In the genomic region with DNA sequence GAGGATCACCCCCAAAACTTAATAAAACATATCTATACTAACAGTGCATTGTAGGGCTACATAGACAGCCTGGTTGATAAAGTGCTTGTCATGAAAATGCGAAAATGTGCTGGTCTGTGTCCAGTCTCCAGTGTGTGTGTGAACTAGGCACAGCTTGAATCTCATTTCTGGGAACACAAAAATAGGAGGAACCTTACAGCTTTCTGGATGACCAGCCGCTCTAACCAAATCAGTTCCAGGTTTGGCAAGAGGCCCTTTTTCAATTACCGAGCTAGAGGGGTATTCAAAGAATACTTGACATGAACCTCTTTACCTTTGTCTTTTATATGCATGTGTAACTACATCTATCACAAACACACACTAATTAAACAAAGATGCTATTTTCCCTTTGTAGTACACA, we compare ENCODE assay signal across 22 mouse cellular contexts.
DNase-seq lines count a peak whose midpoint lies in the region; ATAC-seq lines count a peak whose summit lies in the region.
"Had no signal": no experiment of that assay in that cellular context is flagged by ENCODE, and none has a peak within 500 bp of the region (broad histone marks: within the 10 kb centered on the region; RNA-seq: fewer than 3 reads in every experiment).

No protein-coding gene starts in this region.

- peak; percentile 78 to 82 for DNase-seq in cerebellum, postnatal 10 days
- DNase-seq in cerebellum, adult 11 months = no peak
- DNase-seq in forebrain, embryonic 10.5 days (ENCODE audit: extremely low spot score, low spot score) = no peak
- DNase-seq in left cerebral cortex, postnatal 4 days = peak; percentile 24
- no peak for DNase-seq in left cerebral cortex, adult 18-20 months (ENCODE audit: low spot score in 2 of 2)
- DNase-seq: adrenal gland, adult 8-10 months; adrenal gland, postnatal 25 days; cerebellum, adult 2 months; gastrocnemius, postnatal 25 days; heart, adult 18-20 months; heart, postnatal 10 days; heart, postnatal 36 days; kidney, adult 2 months had no signal

- no peak overlapping the region for H3K27ac ChIP-seq in forebrain, embryonic 13.5 days
- no peak overlapping the region for H3K27ac ChIP-seq in forebrain, embryonic 12.5 days
- H3K27ac ChIP-seq in forebrain, embryonic 16.5 days (ENCODE audit: low read length) = no peak overlapping the region
- H3K27ac ChIP-seq in forebrain, embryonic 10.5 days = no peak overlapping the region
- H3K27ac ChIP-seq: heart, embryonic 15.5 days; hindbrain, embryonic 10.5 days; hindbrain, embryonic 13.5 days had no signal

- H3K9me3 ChIP-seq in forebrain, embryonic 13.5 days (replicated peaks) = no peaks in the 10 kb centered on the region
- H3K9me3 ChIP-seq in forebrain, embryonic 12.5 days = no peaks in the 10 kb centered on the region
- no peaks in the 10 kb centered on the region for H3K9me3 ChIP-seq in forebrain, embryonic 16.5 days (ENCODE audit: control insufficient read depth, low read length)
- H3K9me3 ChIP-seq in forebrain, embryonic 10.5 days = no peaks in the 10 kb centered on the region
- H3K9me3 ChIP-seq: heart, embryonic 12.5 days; heart, embryonic 15.5 days; hindbrain, embryonic 10.5 days; hindbrain, embryonic 13.5 days had no signal

- 0 out of 2 replicates have a peak, but pooled peaks have one; percentile 27 for ATAC-seq in forebrain, embryonic 13.5 days
- no peak for ATAC-seq in forebrain, embryonic 12.5 days (ENCODE audit: low FRiP score)
- ATAC-seq in forebrain, embryonic 16.5 days = peak; percentile 70
- ATAC-seq: activated CD4-positive, CD25-positive, alpha-beta regulatory T cell, adult 4 months; intestine, postnatal 0 days had no signal

- H3K4me2 ChIP-seq in forebrain, embryonic 13.5 days = no peak overlapping the region
- H3K4me2 ChIP-seq in forebrain, embryonic 12.5 days = no peak overlapping the region
- no peak overlapping the region for H3K4me2 ChIP-seq in forebrain, embryonic 16.5 days (ENCODE audit: low read length)
- H3K4me2 ChIP-seq: heart, embryonic 12.5 days; heart, embryonic 15.5 days; hindbrain, embryonic 13.5 days had no signal

- no peak overlapping the region for H3K9ac ChIP-seq in forebrain, embryonic 13.5 days
- no peak overlapping the region for H3K9ac ChIP-seq in forebrain, embryonic 12.5 days
- H3K9ac ChIP-seq in forebrain, embryonic 16.5 days (replicated peaks; ENCODE audit: low read depth, low read length) = no peak overlapping the region
- H3K9ac ChIP-seq: heart, embryonic 12.5 days; heart, embryonic 15.5 days; hindbrain, embryonic 13.5 days had no signal

- no peaks in the 10 kb centered on the region for H3K36me3 ChIP-seq in forebrain, embryonic 13.5 days (ENCODE audit: poor library complexity, severe bottlenecking)
- no peaks in the 10 kb centered on the region for H3K36me3 ChIP-seq in forebrain, embryonic 12.5 days (replicated peaks)
- no peaks in the 10 kb centered on the region for H3K36me3 ChIP-seq in forebrain, embryonic 16.5 days (ENCODE audit: control insufficient read depth, insufficient read depth)
- H3K36me3 ChIP-seq in forebrain, embryonic 10.5 days (replicated peaks) = no peaks in the 10 kb centered on the region
- H3K36me3 ChIP-seq: heart, embryonic 12.5 days; heart, embryonic 15.5 days; hindbrain, embryonic 10.5 days; hindbrain, embryonic 13.5 days had no signal

- no peaks in the 10 kb centered on the region for H3K27me3 ChIP-seq in forebrain, embryonic 13.5 days
- H3K27me3 ChIP-seq in forebrain, embryonic 12.5 days = no peaks in the 10 kb centered on the region
- no peaks in the 10 kb centered on the region for H3K27me3 ChIP-seq in forebrain, embryonic 16.5 days (replicated peaks; ENCODE audit: control insufficient read depth, insufficient read depth, low read length)
- no peaks in the 10 kb centered on the region for H3K27me3 ChIP-seq in forebrain, embryonic 10.5 days (ENCODE audit: poor library complexity, severe bottlenecking)
- H3K27me3 ChIP-seq: heart, embryonic 12.5 days; heart, embryonic 15.5 days; hindbrain, embryonic 13.5 days had no signal

- no peak overlapping the region for H3K4me3 ChIP-seq in forebrain, embryonic 13.5 days
- H3K4me3 ChIP-seq in forebrain, embryonic 12.5 days (replicated peaks) = no peak overlapping the region
- no peak overlapping the region for H3K4me3 ChIP-seq in forebrain, embryonic 16.5 days (replicated peaks; ENCODE audit: low read length)
- no peak overlapping the region for H3K4me3 ChIP-seq in forebrain, embryonic 10.5 days
- H3K4me3 ChIP-seq: heart, embryonic 12.5 days; heart, embryonic 15.5 days; hindbrain, embryonic 10.5 days; hindbrain, embryonic 13.5 days had no signal

- WGBS in forebrain, embryonic 13.5 days = 72% methylated on average over 3 of the region's 3 CpGs
- WGBS in forebrain, embryonic 12.5 days = 83% methylated on average over 3 of the region's 3 CpGs
- 46% methylated on average over 3 of the region's 3 CpGs for WGBS in forebrain, embryonic 16.5 days
- 85% methylated on average over 3 of the region's 3 CpGs for WGBS in forebrain, embryonic 10.5 days

- intact Hi-C loops in left cerebral cortex, postnatal 4 days (cut with DNase I) = no loop called here

- H3K4me1 ChIP-seq in forebrain, embryonic 13.5 days = no peaks in the 10 kb centered on the region
- H3K4me1 ChIP-seq in forebrain, embryonic 12.5 days = no peaks in the 10 kb centered on the region
- H3K4me1 ChIP-seq in forebrain, embryonic 16.5 days (replicated peaks; ENCODE audit: control insufficient read depth, insufficient read depth, low read length) = no peaks in the 10 kb centered on the region
- no peaks in the 10 kb centered on the region for H3K4me1 ChIP-seq in forebrain, embryonic 10.5 days
- H3K4me1 ChIP-seq: heart, embryonic 12.5 days; heart, embryonic 15.5 days; hindbrain, embryonic 10.5 days; hindbrain, embryonic 13.5 days had no signal

Comparison
In these comparisons a context has a peak if more than half of its experiments do, and no peak if none do; other contexts are left out.
1. DNase-seq: peak in cerebellum, postnatal 10 days (2 of 2) and left cerebral cortex, postnatal 4 days (single experiment); none in cerebellum, adult 11 months (single experiment), forebrain, embryonic 10.5 days (single experiment) and left cerebral cortex, adult 18-20 months (0 of 2).